Mouse (Mus musculus): Measurements from ENCODE around the gene Sdr42e1. TPM values are rescaled to one million over a fixed set of nuclear protein-coding genes. Genes with fewer than 3 reads are reported as not detected.

Gene Sdr42e1
- polyA plus RNA-seq (2012; rRNA removed) = 4.4 and 7.4 TPM in 2 replicates

DNA sequence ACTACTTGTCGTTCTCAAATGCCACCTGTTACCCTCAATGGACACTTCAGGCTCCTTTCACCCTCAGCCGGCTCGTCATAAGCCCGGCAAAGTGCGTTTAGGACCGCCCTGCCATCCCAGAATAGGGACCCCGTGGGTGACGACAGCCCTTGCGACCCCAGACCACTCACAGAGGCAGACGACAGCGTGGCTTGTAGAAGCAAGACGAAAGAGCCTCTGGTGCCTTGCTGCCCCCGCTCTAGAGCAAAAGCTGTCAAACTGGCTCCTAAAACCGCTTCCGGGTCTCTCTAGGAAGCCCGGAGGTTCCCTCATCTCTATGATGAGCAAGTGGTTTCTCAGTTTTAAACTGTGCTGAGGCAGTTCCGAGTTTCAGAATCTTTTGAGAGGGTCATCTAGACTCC, at the start of gene Sdr42e1:
Gene Sdr42e1 (minus strand): TSS at position 260 of the 401 bp plus-strand sequence.
- 3% methylated on average over 17 of the region's 17 CpGs for WGBS
- Histone ChIP-seq H3K27ac (ENCODE audit: insufficient read depth, low read depth, low read length) (peak within 1 kb of the TSS; percentile 40), H3K36me3 (ENCODE audit: control insufficient read depth, insufficient read depth, low read length) (no peaks in the 10 kb centered on the region), H3K4me3 (ENCODE audit: low read depth, low read length) (peak within 1 kb of the TSS; percentile 84), H3K27me3 (ENCODE audit: control insufficient read depth, insufficient read depth, low read length) (no peaks in the 10 kb centered on the region), H3K4me1 (ENCODE audit: control insufficient read depth, insufficient read depth, insufficient read length, low read length) (peaks cover 15% of the 10 kb centered on the region)
- TF ChIP-seq CTCF (IDR thresholded peaks at IDR 0.05; ENCODE audit: extremely low read depth, insufficient read length, insufficient replicate concordance, low read depth, low read length) (no peak), POLR2A (IDR thresholded peaks at IDR 0.05; ENCODE audit: low read depth, low read length) (peak; percentile 23; the same call in 1 of the 2 replicates)

DNA sequence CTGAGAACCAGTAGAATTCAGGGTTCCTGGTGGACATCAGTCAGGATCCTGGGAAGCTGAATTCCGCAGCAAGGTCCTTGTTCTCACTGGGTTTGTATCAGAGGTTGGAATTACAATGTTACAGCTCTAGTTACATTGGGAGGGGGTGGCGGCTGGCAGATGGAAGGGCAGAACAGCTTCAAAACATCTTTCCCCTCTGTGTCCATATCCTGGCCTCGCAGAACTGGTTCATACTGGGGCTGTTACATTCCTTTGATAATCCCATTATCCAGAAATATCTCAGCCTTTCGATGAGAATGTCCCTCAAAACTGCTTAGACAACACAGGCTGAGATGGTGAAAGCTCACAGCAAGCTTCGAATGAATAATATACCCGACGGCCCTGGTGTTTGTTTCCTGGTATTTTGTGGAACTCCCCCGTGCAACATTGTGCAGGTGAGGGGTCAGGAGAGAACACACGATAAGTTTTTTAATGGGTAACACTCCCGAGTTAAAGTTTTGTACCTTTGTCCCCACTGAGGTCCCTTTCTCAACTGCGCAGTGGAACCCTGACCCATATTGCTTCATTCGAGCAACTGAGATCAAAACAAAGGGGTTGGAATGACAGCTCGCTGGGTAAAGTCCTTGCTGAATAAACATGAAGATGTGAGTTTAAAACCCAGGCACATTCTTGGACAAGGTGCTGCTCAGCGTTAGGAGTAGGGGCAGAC, 44.8 kb upstream of the Sdr42e1 start:
- no peaks in the 10 kb centered on the region for H3K36me3 ChIP-seq (ENCODE audit: control insufficient read depth, insufficient read depth, low read length)
- no peak overlapping the region for H3K4me3 ChIP-seq (ENCODE audit: low read depth, low read length)
- H3K27me3 ChIP-seq (ENCODE audit: control insufficient read depth, insufficient read depth, low read length) = no peaks in the 10 kb centered on the region
- WGBS = 34% methylated on average over 14 of the region's 14 CpGs
- H3K4me1 ChIP-seq (ENCODE audit: control insufficient read depth, insufficient read depth, insufficient read length, low read length) = peaks cover 37% of the 10 kb centered on the region; the same call in 1 of the 2 replicates
- TF ChIP-seq POLR2A (IDR thresholded peaks at IDR 0.05; ENCODE audit: low read depth, low read length) (no peak), CTCF (IDR thresholded peaks at IDR 0.05; ENCODE audit: extremely low read depth, insufficient read length, insufficient replicate concordance, low read depth, low read length) (no peak)
- peak overlapping the region; percentile 39 for H3K27ac ChIP-seq (ENCODE audit: insufficient read depth, low read depth, low read length)

DNA sequence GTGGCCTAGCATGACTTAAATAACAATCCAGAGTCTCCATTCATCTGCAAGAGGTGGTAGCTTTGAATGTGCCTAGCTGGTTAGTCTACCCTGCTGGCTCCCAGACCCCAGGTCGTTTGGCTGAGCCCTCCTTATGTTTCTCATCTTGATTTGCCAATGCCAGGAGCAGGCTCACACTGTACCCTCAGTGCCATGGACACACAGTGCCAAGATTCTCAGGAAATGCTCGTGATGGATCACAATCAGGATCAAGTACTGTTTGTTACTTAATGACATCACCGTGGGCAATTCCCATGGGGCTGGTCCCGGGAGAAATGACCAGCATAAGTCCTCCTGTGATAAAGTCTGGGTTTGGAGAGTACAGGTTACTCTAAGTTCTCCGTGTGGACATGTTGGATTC, 42.4 kb upstream of the Sdr42e1 start:
- WGBS = 54% methylated on average over 5 of the region's 5 CpGs
- no peak overlapping the region for H3K4me3 ChIP-seq (ENCODE audit: low read depth, low read length)
- no peaks in the 10 kb centered on the region for H3K27me3 ChIP-seq (ENCODE audit: control insufficient read depth, insufficient read depth, low read length)
- TF ChIP-seq CTCF (IDR thresholded peaks at IDR 0.05; ENCODE audit: extremely low read depth, insufficient read length, insufficient replicate concordance, low read depth, low read length) = no peak
- no peak for TF ChIP-seq POLR2A (IDR thresholded peaks at IDR 0.05; ENCODE audit: low read depth, low read length)
- H3K27ac ChIP-seq (ENCODE audit: insufficient read depth, low read depth, low read length) = no peak overlapping the region
- no peaks in the 10 kb centered on the region for H3K36me3 ChIP-seq (ENCODE audit: control insufficient read depth, insufficient read depth, low read length)
- H3K4me1 ChIP-seq (ENCODE audit: control insufficient read depth, insufficient read depth, insufficient read length, low read length) = peaks cover 37% of the 10 kb centered on the region; the same call in 1 of the 2 replicates

DNA sequence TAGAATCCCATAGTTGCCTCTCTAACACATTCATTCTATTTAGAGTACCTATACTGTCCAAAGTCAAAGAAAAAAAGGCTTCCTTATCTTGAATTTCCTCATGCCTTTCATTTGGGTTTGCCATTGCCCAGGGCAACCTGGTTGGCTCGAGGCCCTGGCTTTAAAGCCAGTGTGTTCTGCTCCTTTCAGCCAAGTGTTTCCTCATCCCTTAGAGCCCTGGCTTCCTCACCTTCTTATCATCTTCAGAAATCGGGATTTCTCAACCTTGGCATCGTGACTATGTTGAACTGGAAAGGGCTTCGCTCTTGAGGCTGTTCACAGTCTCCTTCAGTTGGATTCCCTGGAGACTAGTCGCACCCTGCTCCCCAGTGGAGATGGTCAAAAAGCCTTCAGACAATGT, 41.1 kb upstream of the Sdr42e1 start:
- Histone ChIP-seq H3K36me3 (ENCODE audit: control insufficient read depth, insufficient read depth, low read length) (no peaks in the 10 kb centered on the region), H3K27ac (ENCODE audit: insufficient read depth, low read depth, low read length) (peak overlapping the region; percentile 72), H3K4me3 (ENCODE audit: low read depth, low read length) (no peak overlapping the region), H3K27me3 (ENCODE audit: control insufficient read depth, insufficient read depth, low read length) (no peaks in the 10 kb centered on the region), H3K4me1 (ENCODE audit: control insufficient read depth, insufficient read depth, insufficient read length, low read length) (peaks cover 37% of the 10 kb centered on the region; the same call in 1 of the 2 replicates)
- TF ChIP-seq CTCF (IDR thresholded peaks at IDR 0.05; ENCODE audit: extremely low read depth, insufficient read length, insufficient replicate concordance, low read depth, low read length) = no peak
- TF ChIP-seq POLR2A (IDR thresholded peaks at IDR 0.05; ENCODE audit: low read depth, low read length) = no peak
- 31% methylated on average over 5 of the region's 5 CpGs for WGBS

DNA sequence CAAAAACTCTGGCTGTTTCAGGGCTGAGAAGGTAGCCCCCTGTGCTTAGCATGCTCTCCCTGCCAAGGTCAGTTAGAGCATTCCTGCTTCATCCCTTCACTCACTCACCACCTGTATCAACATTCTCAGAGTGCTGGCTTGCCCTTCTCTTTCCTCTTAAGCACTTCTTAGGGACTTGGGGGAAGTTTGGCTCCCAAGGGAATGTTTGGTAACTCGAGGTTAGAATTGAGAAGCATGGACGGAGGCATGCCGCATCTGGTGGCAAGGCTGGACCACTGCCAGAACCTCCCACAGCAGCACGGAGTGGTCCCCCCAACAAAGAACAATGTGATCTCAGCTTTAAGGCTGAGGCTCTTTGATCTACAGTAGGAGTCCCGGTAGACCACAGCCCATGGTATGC, 38.7 kb upstream of the Sdr42e1 start:
- 74% methylated on average over 5 of the region's 5 CpGs for WGBS
- Histone ChIP-seq H3K4me1 (ENCODE audit: control insufficient read depth, insufficient read depth, insufficient read length, low read length) (peaks cover 28% of the 10 kb centered on the region; the same call in 1 of the 2 replicates), H3K27me3 (ENCODE audit: control insufficient read depth, insufficient read depth, low read length) (no peaks in the 10 kb centered on the region), H3K27ac (ENCODE audit: insufficient read depth, low read depth, low read length) (no peak overlapping the region), H3K4me3 (ENCODE audit: low read depth, low read length) (no peak overlapping the region), H3K36me3 (ENCODE audit: control insufficient read depth, insufficient read depth, low read length) (no peaks in the 10 kb centered on the region)
- TF ChIP-seq CTCF (IDR thresholded peaks at IDR 0.05; ENCODE audit: extremely low read depth, insufficient read length, insufficient replicate concordance, low read depth, low read length) (no peak), POLR2A (IDR thresholded peaks at IDR 0.05; ENCODE audit: low read depth, low read length) (no peak)

DNA sequence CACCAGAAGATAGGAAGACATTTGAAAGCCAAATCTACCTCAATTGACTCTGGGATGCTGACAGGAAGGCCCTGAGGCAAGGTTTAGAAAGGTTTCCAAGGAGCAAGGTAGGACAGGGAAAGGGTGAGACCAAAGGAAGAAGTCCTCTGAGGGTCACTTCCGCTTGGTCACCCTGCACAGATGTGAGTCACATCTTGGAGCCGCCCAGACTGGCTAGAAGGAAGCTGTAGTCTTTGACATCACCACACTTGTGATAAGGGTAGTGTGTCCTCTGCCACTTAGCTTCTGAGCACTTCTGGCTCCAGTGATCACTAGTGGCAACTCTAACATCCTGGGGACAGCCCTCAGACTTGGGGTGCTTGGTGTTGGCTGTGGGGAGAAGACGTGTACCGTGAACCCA, 32.7 kb upstream of the Sdr42e1 start:
- 71% methylated on average over 4 of the region's 4 CpGs for WGBS
- Histone ChIP-seq H3K27me3 (ENCODE audit: control insufficient read depth, insufficient read depth, low read length) (no peaks in the 10 kb centered on the region), H3K4me1 (ENCODE audit: control insufficient read depth, insufficient read depth, insufficient read length, low read length) (peaks cover 16% of the 10 kb centered on the region; the same call in 1 of the 2 replicates), H3K4me3 (ENCODE audit: low read depth, low read length) (no peak overlapping the region), H3K27ac (ENCODE audit: insufficient read depth, low read depth, low read length) (peak overlapping the region; percentile 61), H3K36me3 (ENCODE audit: control insufficient read depth, insufficient read depth, low read length) (no peaks in the 10 kb centered on the region)
- TF ChIP-seq CTCF (IDR thresholded peaks at IDR 0.05; ENCODE audit: extremely low read depth, insufficient read length, insufficient replicate concordance, low read depth, low read length) (no peak), POLR2A (IDR thresholded peaks at IDR 0.05; ENCODE audit: low read depth, low read length) (no peak)

DNA sequence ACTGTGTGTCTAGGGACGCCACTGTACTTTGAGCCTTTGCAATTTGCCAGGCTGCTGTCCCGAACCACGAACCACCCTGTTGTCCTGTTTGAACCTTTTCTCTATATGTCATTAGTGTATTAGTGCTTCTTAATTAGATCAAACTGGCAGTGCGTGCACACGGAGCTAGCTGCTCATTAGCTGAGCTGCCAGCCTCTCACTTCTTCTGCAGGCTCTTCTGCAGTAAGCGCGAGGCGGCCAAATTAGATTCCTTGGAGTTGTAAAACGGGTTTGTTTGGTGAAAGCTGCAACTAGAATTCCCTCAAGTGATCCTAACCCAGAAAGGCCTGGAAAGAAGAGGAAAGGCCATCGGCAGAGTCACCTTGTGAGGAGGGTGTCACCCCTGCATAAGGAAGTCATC, 29.2 kb upstream of the Sdr42e1 start:
- 26% methylated on average over 10 of the region's 10 CpGs for WGBS
- no peak for TF ChIP-seq CTCF (IDR thresholded peaks at IDR 0.05; ENCODE audit: extremely low read depth, insufficient read length, insufficient replicate concordance, low read depth, low read length)
- TF ChIP-seq POLR2A (IDR thresholded peaks at IDR 0.05; ENCODE audit: low read depth, low read length) = no peak
- Histone ChIP-seq H3K36me3 (ENCODE audit: control insufficient read depth, insufficient read depth, low read length) (no peaks in the 10 kb centered on the region), H3K27me3 (ENCODE audit: control insufficient read depth, insufficient read depth, low read length) (no peaks in the 10 kb centered on the region), H3K4me3 (ENCODE audit: low read depth, low read length) (peak overlapping the region; percentile 64), H3K27ac (ENCODE audit: insufficient read depth, low read depth, low read length) (peak overlapping the region; percentile 99), H3K4me1 (ENCODE audit: control insufficient read depth, insufficient read depth, insufficient read length, low read length) (peaks cover 32% of the 10 kb centered on the region)
